Mouse (Mus musculus): Measurements from ENCODE around the gene Mrpl23.
A peak's percentile ranks its signal among the peaks of the same experiment; 100 is the strongest.

Gene Mrpl23

DNA sequence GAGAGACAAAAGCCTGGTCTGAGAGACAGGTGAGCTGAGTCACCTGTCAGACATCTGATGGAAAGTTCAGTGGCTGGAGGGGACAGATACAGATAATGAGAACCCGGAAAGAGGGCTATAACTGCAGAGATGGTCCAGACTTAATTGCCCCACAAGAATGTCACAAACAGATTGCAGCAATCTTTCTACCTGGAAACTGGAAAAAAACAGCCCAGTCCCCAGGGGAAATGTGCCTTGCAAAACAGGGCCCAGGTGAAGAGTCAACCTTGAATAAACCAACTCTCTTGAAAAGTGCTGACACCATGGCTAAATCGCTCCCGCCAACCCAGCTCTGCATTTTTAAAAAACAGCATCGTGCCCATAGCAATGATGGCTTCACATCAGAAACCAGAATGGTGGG is 12.2 kb upstream of the Mrpl23 start:
- DNase-seq (ENCODE audit: low read depth, low spot score): no peak

DNA sequence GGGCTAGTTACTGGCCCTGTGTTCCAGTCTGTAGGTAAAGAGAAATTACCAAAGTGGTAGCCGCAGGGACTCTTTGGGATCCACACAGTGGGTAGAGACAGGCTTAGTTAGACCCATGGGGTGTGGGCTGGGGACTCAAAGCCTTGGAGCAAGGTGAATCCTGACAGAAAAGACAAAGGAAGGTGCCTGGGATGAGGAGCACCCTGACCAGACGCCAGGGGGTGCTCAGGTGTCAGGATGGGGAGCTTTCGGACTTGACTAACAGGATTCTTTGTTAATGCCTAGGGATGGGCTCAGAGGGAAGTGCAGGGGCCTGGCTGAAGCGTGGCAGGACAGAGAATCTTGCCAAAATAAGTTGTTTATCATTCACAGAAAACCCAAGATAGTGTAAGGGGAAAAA is 10.1 kb upstream of the Mrpl23 start:
- DNase-seq (ENCODE audit: low read depth, low spot score): no peak

GRCm38 (mm10) chr7:142523200-142523990 is 9.1 kb upstream of the Mrpl23 start:
- DNase-seq (ENCODE audit: low read depth, low spot score): no peak

- DNase-seq (ENCODE audit: low read depth, low spot score): no peak
Observed at GRCm38 (mm10) chr7:142525342-142526178, 6.9 kb upstream of the Mrpl23 start.

GRCm38 (mm10) chr7:142529350-142529749 is 3.1 kb upstream of the Mrpl23 start:
- DNase-seq (ENCODE audit: low read depth, low spot score): no peak

DNA sequence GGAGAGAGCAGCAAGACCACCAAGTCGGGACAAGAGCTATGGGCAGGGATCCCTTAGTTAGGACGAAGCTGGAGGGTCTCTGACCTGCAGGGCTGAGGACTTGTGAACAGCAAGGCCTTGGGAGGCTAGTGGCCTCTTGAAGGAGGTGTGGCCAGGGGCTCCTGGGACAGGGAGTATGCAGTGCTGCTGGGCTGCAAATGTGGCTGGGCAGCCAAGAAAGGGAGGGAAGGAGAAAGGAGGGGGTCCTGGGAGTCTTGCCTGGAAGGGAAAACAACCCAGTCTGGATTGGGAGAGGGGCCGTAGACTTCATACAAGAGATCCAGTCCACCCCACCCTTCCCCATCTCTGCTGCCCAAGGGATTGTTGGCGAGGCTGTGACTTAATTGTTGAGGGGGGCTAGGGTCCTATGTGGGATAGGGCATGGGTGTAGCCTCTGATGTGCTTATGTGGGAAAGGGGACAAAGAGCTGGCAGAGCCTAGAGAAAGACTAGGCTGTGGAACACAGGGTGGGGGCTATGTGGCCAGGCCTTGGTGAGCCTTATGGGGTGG is 439 bp upstream of the Mrpl23 start:
- no peak for DNase-seq (ENCODE audit: low read depth, low spot score)

DNA sequence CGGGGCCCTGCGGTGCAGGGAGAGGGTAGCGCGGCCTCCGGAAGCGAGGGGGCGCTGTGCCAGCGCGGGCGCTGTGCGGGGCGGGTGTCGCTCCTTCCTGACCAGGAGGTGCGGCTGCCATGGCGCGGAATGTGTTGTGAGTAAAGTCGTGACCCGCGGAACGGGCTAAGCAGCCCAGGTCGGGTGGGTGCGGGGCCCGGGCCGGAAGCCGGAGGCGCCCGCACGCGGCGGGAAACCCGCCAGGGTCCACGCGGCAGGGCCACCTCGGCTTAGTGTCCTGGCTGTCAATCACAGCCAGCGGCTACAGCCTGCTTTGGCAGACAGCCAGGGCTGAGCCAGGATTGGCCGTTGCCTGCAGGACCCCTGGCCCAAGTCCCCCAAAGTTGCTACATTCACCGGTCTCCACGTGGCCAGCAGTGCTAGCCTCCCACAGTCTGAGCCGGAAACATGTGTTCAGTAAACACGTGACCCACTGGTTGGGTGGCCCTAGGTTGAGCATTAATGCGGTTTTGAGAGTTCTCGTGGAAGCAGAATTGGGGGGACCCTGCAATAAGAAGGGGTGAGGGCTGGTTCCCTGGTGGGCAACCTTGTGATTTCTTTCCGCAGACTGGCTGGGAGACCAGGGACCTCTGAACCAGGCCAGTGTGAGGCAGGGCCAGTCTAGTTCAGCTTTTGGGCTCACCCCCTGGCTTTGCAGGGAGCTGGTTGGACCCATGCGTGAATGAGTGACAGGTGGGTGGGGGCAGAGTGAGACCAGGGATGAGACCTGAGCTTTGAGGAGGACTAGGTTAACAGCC is 771 bp downstream of the Mrpl23 start:
- no peak for DNase-seq (ENCODE audit: low read depth, low spot score)

GRCm38 (mm10) chr7:142535116-142535515 is 2.6 kb downstream of the Mrpl23 start:
- DNase-seq (ENCODE audit: low read depth, low spot score): no peak

DNA sequence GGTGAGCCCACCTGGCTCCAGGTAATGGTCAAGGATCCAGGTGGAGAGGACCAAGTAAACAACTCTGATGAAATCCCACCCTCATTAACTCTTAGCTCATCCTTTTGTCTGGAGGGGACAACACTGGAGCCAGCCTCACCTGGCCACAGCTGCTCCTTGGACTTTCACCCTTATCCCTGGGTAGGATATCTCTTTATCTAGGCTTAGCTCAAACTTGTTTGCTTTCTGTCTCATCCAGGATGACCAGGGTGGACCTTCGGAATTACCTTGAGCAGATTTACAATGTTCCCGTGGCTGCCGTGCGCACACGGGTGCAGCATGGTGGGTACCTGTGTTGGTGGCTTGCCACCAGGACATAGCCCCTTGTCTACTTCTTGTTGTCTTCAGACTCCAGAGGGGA is 3.3 kb downstream of the Mrpl23 start:
- DNase-seq (ENCODE audit: low read depth, low spot score): no peak

- no peak for DNase-seq (ENCODE audit: low read depth, low spot score)
Observed at GRCm38 (mm10) chr7:142537181-142537580, 4.7 kb downstream of the Mrpl23 start.

- DNase-seq (ENCODE audit: low read depth, low spot score): peak; percentile 79
Observed at GRCm38 (mm10) chr7:142537879-142538278, 5.4 kb downstream of the Mrpl23 start.

DNA sequence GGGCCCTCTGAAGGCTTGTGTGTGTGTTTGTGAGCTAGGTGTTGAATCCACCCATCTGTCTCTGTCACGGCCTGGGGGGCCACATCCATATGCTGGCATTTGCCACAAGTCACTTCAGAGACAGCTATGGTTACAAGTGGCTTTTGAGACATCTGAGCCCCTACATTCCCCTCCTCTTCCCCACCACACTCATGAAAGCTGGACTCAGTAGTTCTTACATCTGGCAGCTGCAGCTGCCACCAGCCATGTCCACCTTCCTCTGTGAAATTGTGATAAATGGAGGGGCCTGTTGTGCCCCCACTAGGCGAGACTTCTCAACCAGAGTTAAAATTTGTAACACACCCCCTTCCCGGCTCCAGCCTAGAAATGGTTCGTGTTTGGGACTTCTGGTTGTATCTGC is 5.8 kb downstream of the Mrpl23 start:
- DNase-seq (ENCODE audit: low read depth, low spot score): no peak

GRCm38 (mm10) chr7:142538766-142539165 is 6.3 kb downstream of the Mrpl23 start:
- no peak for DNase-seq (ENCODE audit: low read depth, low spot score)

- DNase-seq (ENCODE audit: low read depth, low spot score): no peak
Observed at GRCm38 (mm10) chr7:142539828-142540227, 7.3 kb downstream of the Mrpl23 start.

GRCm38 (mm10) chr7:142542771-142543303 is 10.4 kb downstream of the Mrpl23 start:
- no peak for DNase-seq (ENCODE audit: low read depth, low spot score)

GRCm38 (mm10) chr7:142545967-142546366 is 13.5 kb downstream of the Mrpl23 start:
- DNase-seq (ENCODE audit: low read depth, low spot score): no peak

DNA sequence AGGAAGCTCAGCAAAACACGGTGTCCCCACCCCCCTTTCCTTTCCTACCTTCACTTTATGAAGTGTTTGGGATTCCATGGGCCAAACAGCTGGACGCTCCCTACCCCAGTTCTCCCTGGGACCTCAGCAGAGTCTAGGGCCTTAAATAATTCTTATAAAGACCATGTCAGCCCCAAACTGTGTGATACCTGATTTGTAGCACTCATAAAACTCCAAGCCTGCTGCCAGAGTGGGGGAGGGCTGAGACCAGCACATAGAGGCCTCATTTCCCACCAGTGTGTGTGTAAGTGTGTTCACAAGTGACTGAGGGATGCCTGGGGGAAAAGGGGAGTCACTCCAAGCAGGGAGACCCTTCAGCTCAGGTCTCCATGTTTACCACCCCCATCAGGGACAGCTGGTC is 15.4 kb downstream of the Mrpl23 start:
- DNase-seq (ENCODE audit: low read depth, low spot score): no peak

DNA sequence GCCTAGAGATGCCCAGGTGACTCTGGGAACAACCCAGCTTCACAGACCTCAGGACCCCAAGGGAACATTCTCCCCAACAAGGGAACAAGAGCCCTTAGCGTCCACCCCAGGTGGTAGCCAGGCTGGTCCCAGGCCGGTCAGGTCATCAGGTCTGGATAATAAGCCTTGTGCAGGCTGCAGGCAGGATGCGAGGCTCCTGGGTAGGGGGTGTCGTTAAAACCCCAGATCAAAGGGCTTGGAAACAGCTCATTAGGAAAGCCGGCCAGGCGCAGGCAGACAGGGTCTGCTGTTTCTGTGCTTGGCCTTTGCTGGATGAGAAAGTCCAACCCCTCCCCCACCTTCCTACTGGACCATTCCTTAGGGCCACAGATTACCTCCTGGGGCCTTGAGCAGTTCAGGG is 16.2 kb downstream of the Mrpl23 start:
- no peak for DNase-seq (ENCODE audit: low read depth, low spot score)

GRCm38 (mm10) chr7:142549941-142550763 is 17.7 kb downstream of the Mrpl23 start:
- DNase-seq (ENCODE audit: low read depth, low spot score): no peak

DNA sequence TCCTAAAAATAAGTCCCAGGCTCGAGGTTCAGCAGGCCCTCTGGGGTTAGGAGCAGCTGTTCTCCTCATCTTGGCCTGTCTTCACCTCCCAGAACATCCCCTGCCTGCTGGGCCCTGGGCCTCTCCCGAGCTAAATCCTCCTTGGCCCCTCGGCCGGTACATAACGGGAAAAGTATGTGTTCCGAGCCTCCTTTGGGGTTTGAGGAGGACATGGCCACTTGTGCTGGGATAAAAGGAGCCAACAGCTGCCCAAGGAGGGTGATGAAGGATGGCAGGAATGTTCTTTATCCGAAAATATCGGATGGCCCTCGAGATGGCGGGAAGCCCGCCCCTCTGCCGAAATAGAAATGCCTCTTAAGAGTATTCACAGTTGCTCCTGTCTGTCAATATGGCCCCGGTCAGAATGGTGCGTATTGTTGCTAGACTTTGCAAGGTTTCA is 18.5 kb downstream of the Mrpl23 start:
- DNase-seq (ENCODE audit: low read depth, low spot score): no peak

- DNase-seq (ENCODE audit: low read depth, low spot score): no peak
Observed at GRCm38 (mm10) chr7:142551691-142552090, 19.2 kb downstream of the Mrpl23 start.

All from embryo, embryonic 11.5 days (tissue).